Mouse (Mus musculus): ENCODE measurements around the gene Tpd52l2. TPM values are rescaled to one million over a fixed set of nuclear protein-coding genes. Genes with fewer than 3 reads are reported as not detected.

Tpd52l2 gene
- total RNA-seq, 2 experiments from 2014 or later = 73.2 to 76.3 TPM

GRCm38 (mm10) chr2:181463008-181463738, 33.8 kb upstream of the Tpd52l2 start:
- no peak overlapping the region for H3K4me3 ChIP-seq
- no peak for TF ChIP-seq CTCF (IDR thresholded peaks at IDR 0.05)
- DNase-seq (ENCODE audit: extremely low spot score in 1 of 2, low spot score in 2 of 2) = peak; percentile 30 to 33
- intact Hi-C loops (cut with DNase I) = no loop called here
- H3K27ac ChIP-seq = no peak overlapping the region

- no peak for DNase-seq (ENCODE audit: extremely low spot score in 1 of 2, low spot score in 2 of 2)
- no peak overlapping the region for H3K27ac ChIP-seq
- intact Hi-C loops (cut with DNase I) = no loop called here
- H3K4me3 ChIP-seq = no peak overlapping the region
- TF ChIP-seq CTCF (IDR thresholded peaks at IDR 0.05) = no peak
These were observed 31.5 kb upstream of the Tpd52l2 start for GRCm38 (mm10) chr2:181465423-181465822.

GRCm38 (mm10) chr2:181470285-181470684, 26.7 kb upstream of the Tpd52l2 start:
- H3K4me3 ChIP-seq = no peak overlapping the region
- DNase-seq (ENCODE audit: extremely low spot score in 1 of 2, low spot score in 2 of 2) = no peak
- no peak for TF ChIP-seq CTCF (IDR thresholded peaks at IDR 0.05)
- peak overlapping the region; percentile 76; the same call in 1 of the 2 replicates for H3K27ac ChIP-seq
- intact Hi-C loops (cut with DNase I) = no loop called here

GRCm38 (mm10) chr2:181471246-181471645, 25.7 kb upstream of the Tpd52l2 start:
- DNase-seq (ENCODE audit: extremely low spot score in 1 of 2, low spot score in 2 of 2) = no peak
- Histone ChIP-seq H3K4me3 (no peak overlapping the region), H3K27ac (peak overlapping the region; percentile 76)
- TF ChIP-seq CTCF (IDR thresholded peaks at IDR 0.05) = no peak; the same call in 1 of the 2 replicates
- intact Hi-C loops (cut with DNase I) = no loop called here

- no peak for TF ChIP-seq CTCF (IDR thresholded peaks at IDR 0.05)
- Histone ChIP-seq H3K27ac (peak overlapping the region; percentile 17; the same call in 1 of the 2 replicates), H3K4me3 (no peak overlapping the region)
- intact Hi-C loops (cut with DNase I) = no loop called here
- no peak for DNase-seq (ENCODE audit: extremely low spot score in 1 of 2, low spot score in 2 of 2)
These were observed 24.6 kb upstream of the Tpd52l2 start for GRCm38 (mm10) chr2:181472256-181472827.

GRCm38 (mm10) chr2:181483120-181483519, 13.8 kb upstream of the Tpd52l2 start:
- TF ChIP-seq CTCF (IDR thresholded peaks at IDR 0.05) = no peak
- Histone ChIP-seq H3K4me3 (no peak overlapping the region), H3K27ac (no peak overlapping the region)
- intact Hi-C loops (cut with DNase I) = no loop called here
- DNase-seq (ENCODE audit: extremely low spot score in 1 of 2, low spot score in 2 of 2) = no peak

GRCm38 (mm10) chr2:181483562-181484318, 13.2 kb upstream of the Tpd52l2 start:
- TF ChIP-seq CTCF (IDR thresholded peaks at IDR 0.05) = peak; percentile 27
- no peak for DNase-seq (ENCODE audit: extremely low spot score in 1 of 2, low spot score in 2 of 2)
- Histone ChIP-seq H3K27ac (no peak overlapping the region), H3K4me3 (no peak overlapping the region)
- intact Hi-C loops (cut with DNase I) = no loop called here

GRCm38 (mm10) chr2:181484456-181485233, 12.3 kb upstream of the Tpd52l2 start:
- Histone ChIP-seq H3K4me3 (no peak overlapping the region), H3K27ac (no peak overlapping the region)
- TF ChIP-seq CTCF (IDR thresholded peaks at IDR 0.05) = no peak
- intact Hi-C loops (cut with DNase I) = no loop called here
- DNase-seq (ENCODE audit: extremely low spot score in 1 of 2, low spot score in 2 of 2) = no peak

GRCm38 (mm10) chr2:181485741-181486140, 11.2 kb upstream of the Tpd52l2 start:
- intact Hi-C loops (cut with DNase I) = no loop called here
- no peak for DNase-seq (ENCODE audit: extremely low spot score in 1 of 2, low spot score in 2 of 2)
- H3K4me3 ChIP-seq = no peak overlapping the region
- no peak overlapping the region for H3K27ac ChIP-seq
- no peak for TF ChIP-seq CTCF (IDR thresholded peaks at IDR 0.05)

- intact Hi-C loops (cut with DNase I) = no loop called here
- H3K4me3 ChIP-seq = no peak overlapping the region
- no peak for DNase-seq (ENCODE audit: extremely low spot score in 1 of 2, low spot score in 2 of 2)
- H3K27ac ChIP-seq = no peak overlapping the region
- TF ChIP-seq CTCF (IDR thresholded peaks at IDR 0.05) = no peak
These were observed 9.3 kb upstream of the Tpd52l2 start for GRCm38 (mm10) chr2:181487338-181488277.

All from left cerebral cortex, adult 2 months (tissue).